Mouse (Mus musculus) kidney, embryonic 14.5 days (tissue): ENCODE data around the gene Scube1. TPM values are rescaled to one million over a fixed set of nuclear protein-coding genes. Genes with fewer than 3 reads are reported as not detected.

Source experiments
- polyA plus RNA-seq: library from polyadenylated mRNA; unstranded; fragments of >200 nt; fragmentation: Nextera tagmentation; extraction: Ambion mirVana; gene quantifications from 2 replicates; pipeline ENCODE4 v1.2.1, GENCODE M21; 2014

Gene Scube1
- polyA plus RNA-seq, 1 experiment from 2014 or later: 7.4 TPM

Other genes starting within 250 kb of the Scube1 start
- 14.8 and 19.8 TPM in 2 replicates for gene Ttll1, start 214.1 kb downstream of the Scube1 start, polyA plus RNA-seq
- 12.3 and 12.6 TPM in 2 replicates for gene Bik, start 198.2 kb downstream of the Scube1 start, polyA plus RNA-seq
- gene Tspo, start 161.4 kb downstream of the Scube1 start, polyA plus RNA-seq: 57.8 and 60.7 TPM in 2 replicates
- gene Mcat, start 161.2 kb downstream of the Scube1 start, polyA plus RNA-seq: 29.3 and 43.7 TPM in 2 replicates
- 34.6 and 42.3 TPM in 2 replicates for gene Ttll12, start 129.9 kb downstream of the Scube1 start, polyA plus RNA-seq
- gene Mpped1, start 54.4 kb upstream of the Scube1 start, polyA plus RNA-seq: 0.37 and 0.50 TPM in 2 replicates